Mouse (Mus musculus): Measurements from ENCODE around the gene Tnfsf9. TPM values are rescaled to one million over a fixed set of nuclear protein-coding genes. Genes with fewer than 3 reads are reported as not detected.
"Not testable (repeated sequence)": the region's sequence is repeated elsewhere in the genome, so short reads cannot be mapped to it uniquely, and the experiment has no call there.

Tnfsf9 gene
- polyA plus RNA-seq, 1 experiment from 2014 or later, result 3.5 TPM

DNA sequence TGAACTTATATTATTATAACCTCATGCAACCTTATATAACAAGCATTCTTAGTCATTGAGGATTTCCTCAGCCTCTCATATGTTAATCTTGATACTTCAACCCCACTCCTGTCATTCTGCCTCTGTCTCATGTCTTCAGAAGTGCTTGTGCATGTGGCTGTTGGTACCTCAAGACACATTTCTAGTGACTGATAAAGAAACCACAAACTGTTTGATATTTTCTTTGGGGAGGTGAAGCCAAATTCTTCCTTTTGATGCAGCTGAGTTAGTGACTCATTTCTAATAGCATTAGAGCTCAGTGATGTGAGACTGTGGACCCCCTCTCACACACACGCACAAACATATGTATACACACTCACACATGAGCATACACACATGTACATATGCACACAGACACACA, 26.7 kb downstream of the Tnfsf9 start:
- 94% methylated on average over 1 of the region's 1 CpGs for WGBS
- no peak for ATAC-seq (ENCODE audit: low FRiP score, low TSS enrichment)
- no peaks in the 10 kb centered on the region for H3K4me1 ChIP-seq (replicated peaks; ENCODE audit: control insufficient read depth, insufficient read depth)

DNA sequence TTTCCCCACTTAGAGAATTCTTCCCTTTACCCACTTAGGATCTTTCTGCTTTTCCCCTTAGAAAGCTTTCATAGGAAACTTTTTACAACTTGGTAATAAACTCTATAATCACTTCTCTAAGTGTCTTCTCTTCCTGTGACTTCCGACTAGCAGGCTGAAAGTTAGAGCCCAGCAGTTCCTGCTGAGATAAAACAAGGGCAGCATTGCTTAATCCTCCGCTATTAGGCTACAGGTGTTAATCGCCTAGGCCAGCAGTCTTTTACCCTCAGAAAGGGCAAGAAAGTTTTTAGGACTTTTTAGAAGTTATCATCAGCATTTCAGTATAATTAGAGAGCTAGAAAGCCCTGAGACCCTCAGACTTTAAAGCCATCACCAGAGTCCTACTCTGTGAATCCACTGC, 28.9 kb downstream of the Tnfsf9 start:
- DNase-seq (ENCODE audit: low spot score); H3K4me3 ChIP-seq (ENCODE audit: low read depth, low read length); ATAC-seq (ENCODE audit: low FRiP score, low TSS enrichment); H3K4me1 ChIP-seq (replicated peaks; ENCODE audit: control insufficient read depth, insufficient read depth); H3K4me2 ChIP-seq (replicated peaks; ENCODE audit: low read depth); H3K27me3 ChIP-seq (ENCODE audit: control insufficient read depth, insufficient read depth, low read length); H3K36me3 ChIP-seq (ENCODE audit: control insufficient read depth, insufficient read depth, low read length); H3K27ac ChIP-seq (replicated peaks); H3K9ac ChIP-seq (ENCODE audit: low read length); H3K9me3 ChIP-seq (ENCODE audit: control insufficient read depth, low read length): not testable (repeated sequence)
- 18% methylated on average over 3 of the region's 3 CpGs for WGBS

More for the DNA sequence above, 26.7 kb downstream of the Tnfsf9 start:
- Histone ChIP-seq H3K36me3 (ENCODE audit: control insufficient read depth, insufficient read depth, low read length) (no peaks in the 10 kb centered on the region), H3K4me2 (replicated peaks; ENCODE audit: low read depth) (no peak overlapping the region), H3K9ac (ENCODE audit: low read length) (no peak overlapping the region), H3K27ac (replicated peaks) (no peak overlapping the region), H3K4me3 (ENCODE audit: low read depth, low read length) (no peak overlapping the region), H3K9me3 (ENCODE audit: control insufficient read depth, low read length) (no peaks in the 10 kb centered on the region), H3K27me3 (ENCODE audit: control insufficient read depth, insufficient read depth, low read length) (no peaks in the 10 kb centered on the region)
- no peak for DNase-seq (ENCODE audit: low spot score)
- TF ChIP-seq CTCF (IDR thresholded peaks at IDR 0.05; ENCODE audit: low read depth), result no peak
- TF ChIP-seq EP300 (optimal IDR thresholded peaks at IDR 0.05), result no peak

DNA sequence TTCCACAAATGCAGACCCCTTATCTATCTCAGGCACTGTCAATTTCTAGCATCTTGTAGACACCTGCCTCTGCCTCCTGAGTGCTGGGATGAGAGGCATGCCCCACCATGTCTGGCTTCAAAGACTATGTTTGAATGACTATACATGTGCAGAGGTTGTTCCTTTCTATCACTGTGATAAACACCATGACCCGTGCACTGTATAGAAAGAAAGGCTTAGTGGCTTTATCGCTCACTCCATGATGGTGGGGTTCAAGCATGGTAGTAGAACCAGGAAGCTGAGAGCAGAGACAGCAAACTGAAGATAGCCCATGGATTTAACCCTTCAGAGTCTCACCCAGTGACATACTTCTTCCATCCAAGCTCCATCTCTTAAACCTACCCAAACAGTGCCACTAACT, 29.6 kb downstream of the Tnfsf9 start:
- 70% methylated on average over 2 of the region's 2 CpGs for WGBS
- ATAC-seq (ENCODE audit: low FRiP score, low TSS enrichment), result no peak
- no peak overlapping the region for H3K27ac ChIP-seq (replicated peaks)

DNA sequence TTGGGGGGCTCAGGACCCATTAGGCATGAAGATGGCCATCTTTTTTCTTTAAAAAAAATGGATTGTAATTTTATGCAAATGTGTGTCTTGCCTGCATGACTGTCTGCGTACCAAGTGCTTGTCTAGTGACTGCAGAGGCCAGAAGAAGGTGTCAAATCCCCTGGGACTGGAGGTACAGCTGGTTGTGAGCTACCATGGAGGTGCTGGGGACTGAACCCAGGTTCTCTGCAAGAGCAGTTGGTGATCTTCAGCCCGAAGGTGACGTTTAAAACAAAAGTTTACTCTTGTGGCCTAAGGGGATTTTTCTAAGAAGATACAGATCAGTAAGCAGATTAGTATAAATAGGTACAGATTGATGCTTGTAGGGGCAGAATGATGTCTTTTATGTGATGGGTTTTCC, 30.5 kb downstream of the Tnfsf9 start:
- Histone ChIP-seq H3K36me3 (ENCODE audit: control insufficient read depth, insufficient read depth, low read length) (no peaks in the 10 kb centered on the region), H3K4me3 (ENCODE audit: low read depth, low read length) (no peak overlapping the region), H3K9me3 (ENCODE audit: control insufficient read depth, low read length) (no peaks in the 10 kb centered on the region), H3K27ac (replicated peaks) (no peak overlapping the region), H3K4me1 (replicated peaks; ENCODE audit: control insufficient read depth, insufficient read depth) (no peaks in the 10 kb centered on the region), H3K4me2 (replicated peaks; ENCODE audit: low read depth) (no peak overlapping the region), H3K9ac (ENCODE audit: low read length) (no peak overlapping the region), H3K27me3 (ENCODE audit: control insufficient read depth, insufficient read depth, low read length) (no peaks in the 10 kb centered on the region)
- TF ChIP-seq CTCF (IDR thresholded peaks at IDR 0.05; ENCODE audit: low read depth), result no peak
- TF ChIP-seq EP300 (optimal IDR thresholded peaks at IDR 0.05), result no peak
- 86% methylated on average over 3 of the region's 3 CpGs for WGBS
- no peak for ATAC-seq (ENCODE audit: low FRiP score, low TSS enrichment)
- no peak for DNase-seq (ENCODE audit: low spot score)

More for the DNA sequence above, 29.6 kb downstream of the Tnfsf9 start:
- no peaks in the 10 kb centered on the region for H3K4me1 ChIP-seq (replicated peaks; ENCODE audit: control insufficient read depth, insufficient read depth)
- no peaks in the 10 kb centered on the region for H3K27me3 ChIP-seq (ENCODE audit: control insufficient read depth, insufficient read depth, low read length)
- H3K9me3 ChIP-seq (ENCODE audit: control insufficient read depth, low read length), result no peaks in the 10 kb centered on the region
- H3K36me3 ChIP-seq (ENCODE audit: control insufficient read depth, insufficient read depth, low read length), result no peaks in the 10 kb centered on the region
- DNase-seq (ENCODE audit: low spot score), result no peak
- no peak overlapping the region for H3K4me2 ChIP-seq (replicated peaks; ENCODE audit: low read depth)
- no peak overlapping the region for H3K9ac ChIP-seq (ENCODE audit: low read length)
- no peak overlapping the region for H3K4me3 ChIP-seq (ENCODE audit: low read depth, low read length)
- no peak for TF ChIP-seq EP300 (optimal IDR thresholded peaks at IDR 0.05)
- no peak for TF ChIP-seq CTCF (IDR thresholded peaks at IDR 0.05; ENCODE audit: low read depth)

DNA sequence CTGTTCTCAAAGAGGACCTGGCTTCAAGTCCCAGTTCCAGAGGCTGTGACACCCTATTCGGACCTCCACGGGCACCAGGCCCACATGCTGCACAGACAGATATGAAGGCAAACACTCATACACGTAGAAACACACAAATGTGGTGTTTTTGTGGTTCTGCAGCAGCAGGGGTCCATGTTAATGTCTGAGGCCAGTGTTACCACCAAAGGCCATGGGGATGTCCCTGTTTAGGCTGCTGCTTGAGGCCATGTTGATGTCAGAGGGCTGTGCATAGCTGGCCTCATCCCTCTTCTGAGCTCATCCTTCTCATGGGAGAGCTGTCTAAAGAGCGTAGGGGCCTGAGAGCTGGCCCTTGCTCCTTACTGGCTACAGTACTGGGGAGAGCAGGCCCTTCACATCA, 33.6 kb downstream of the Tnfsf9 start:
- H3K9ac ChIP-seq (ENCODE audit: low read length), result no peak overlapping the region
- H3K4me3 ChIP-seq (ENCODE audit: low read depth, low read length), result no peak overlapping the region
- no peaks in the 10 kb centered on the region for H3K27me3 ChIP-seq (ENCODE audit: control insufficient read depth, insufficient read depth, low read length)
- H3K36me3 ChIP-seq (ENCODE audit: control insufficient read depth, insufficient read depth, low read length), result no peaks in the 10 kb centered on the region
- no peaks in the 10 kb centered on the region for H3K9me3 ChIP-seq (ENCODE audit: control insufficient read depth, low read length)
- no peak overlapping the region for H3K27ac ChIP-seq (replicated peaks)
- 72% methylated on average over 4 of the region's 4 CpGs for WGBS
- no peak overlapping the region for H3K4me2 ChIP-seq (replicated peaks; ENCODE audit: low read depth)
- DNase-seq (ENCODE audit: low spot score) (no peak), ATAC-seq (ENCODE audit: low FRiP score, low TSS enrichment) (no peak)
- no peak for TF ChIP-seq EP300 (optimal IDR thresholded peaks at IDR 0.05)
- no peak for TF ChIP-seq CTCF (IDR thresholded peaks at IDR 0.05; ENCODE audit: low read depth)
- no peaks in the 10 kb centered on the region for H3K4me1 ChIP-seq (replicated peaks; ENCODE audit: control insufficient read depth, insufficient read depth)

DNA sequence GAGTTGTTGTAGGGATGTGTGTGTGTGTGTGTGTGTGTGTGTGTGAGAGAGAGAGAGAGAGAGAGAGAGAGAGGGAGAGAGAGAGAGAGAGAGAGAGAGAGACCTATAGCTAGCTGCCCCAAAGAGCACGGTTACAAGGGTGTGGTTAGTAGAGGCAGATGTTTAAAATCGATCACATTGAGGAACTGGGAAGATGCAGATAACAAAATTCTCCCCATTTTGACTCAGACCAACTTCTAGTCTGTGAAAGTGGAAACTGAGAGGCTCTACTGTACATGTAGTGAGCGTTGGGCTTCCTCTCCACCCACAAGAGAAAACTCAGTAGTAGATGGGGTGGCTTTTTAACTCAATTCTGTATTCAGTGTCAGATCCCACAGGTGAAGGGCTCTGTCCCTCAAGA, 34.6 kb downstream of the Tnfsf9 start:
- no peaks in the 10 kb centered on the region for H3K9me3 ChIP-seq (ENCODE audit: control insufficient read depth, low read length)

More for the DNA sequence above, 34.6 kb downstream of the Tnfsf9 start:
- WGBS, result 74% methylated on average over 3 of the region's 3 CpGs
- no peaks in the 10 kb centered on the region for H3K4me1 ChIP-seq (replicated peaks; ENCODE audit: control insufficient read depth, insufficient read depth)
- DNase-seq (ENCODE audit: low spot score) (no peak), ATAC-seq (ENCODE audit: low FRiP score, low TSS enrichment) (no peak)
- H3K9ac ChIP-seq (ENCODE audit: low read length), result no peak overlapping the region
- H3K4me3 ChIP-seq (ENCODE audit: low read depth, low read length), result no peak overlapping the region
- H3K36me3 ChIP-seq (ENCODE audit: control insufficient read depth, insufficient read depth, low read length), result no peaks in the 10 kb centered on the region
- H3K27me3 ChIP-seq (ENCODE audit: control insufficient read depth, insufficient read depth, low read length), result no peaks in the 10 kb centered on the region
- TF ChIP-seq EP300 (optimal IDR thresholded peaks at IDR 0.05) (no peak), CTCF (IDR thresholded peaks at IDR 0.05; ENCODE audit: low read depth) (no peak)
- no peak overlapping the region for H3K4me2 ChIP-seq (replicated peaks; ENCODE audit: low read depth)
- H3K27ac ChIP-seq (replicated peaks), result no peak overlapping the region
